Mouse (Mus musculus): ENCODE results near the gene Rcl1. TPM values are rescaled to one million over a fixed set of nuclear protein-coding genes. Genes with fewer than 3 reads are reported as not detected.

Rcl1 gene
- polyA plus RNA-seq (2012; ENCODE audit: insufficient read depth, low replicate concordance), result 15.5 and 37.9 TPM in 2 replicates

DNA sequence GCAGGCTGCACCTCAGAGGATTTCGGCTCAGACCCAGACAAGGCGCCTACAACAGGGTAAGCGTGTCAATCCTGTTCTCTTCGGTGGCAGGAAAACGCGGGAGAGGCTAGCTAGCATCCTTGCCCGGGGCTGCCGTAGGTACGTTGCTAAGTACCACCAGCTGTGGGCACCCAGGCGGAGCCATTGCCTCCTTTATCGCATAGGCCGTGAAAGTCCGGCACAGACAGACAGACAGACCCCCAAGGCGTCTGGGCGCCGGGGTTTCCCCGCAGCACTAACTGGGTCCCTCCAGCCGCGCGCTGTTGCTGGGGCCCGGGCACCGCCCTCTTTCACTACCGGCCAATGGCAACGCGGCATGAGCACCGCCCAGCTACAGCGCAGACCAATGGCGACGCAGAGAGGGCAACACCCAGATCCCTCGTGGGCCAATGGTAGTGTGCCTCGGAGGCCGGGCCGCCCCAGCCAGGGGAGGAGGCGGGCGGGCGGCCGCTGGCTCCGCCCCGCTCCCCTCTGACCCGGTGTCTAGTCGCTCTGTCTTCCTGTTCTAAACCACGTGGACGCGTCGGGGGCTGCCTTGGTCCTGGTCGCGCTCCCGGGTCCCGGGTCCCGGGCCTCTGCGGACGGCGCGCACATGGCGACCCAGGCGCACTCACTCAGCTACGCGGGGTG lies at the start of gene Rcl1:
Gene Rcl1 (plus strand): TSS at position 502 of the 669 bp plus-strand sequence.
- peaks cover 54% of the 10 kb centered on the region for H3K4me1 ChIP-seq
- no peaks in the 10 kb centered on the region for H3K9me3 ChIP-seq
- H3K4me3 ChIP-seq (replicated peaks), result peak within 1 kb of the TSS; percentile 99
- TF ChIP-seq GATA1 (IDR thresholded peaks at IDR 0.05; ENCODE audit: borderline replicate concordance, low read length) (no peak), FLI1 (IDR thresholded peaks at IDR 0.05; ENCODE audit: low read length) (no peak)
- peaks cover 15% of the 10 kb centered on the region for H3K36me3 ChIP-seq (replicated peaks; ENCODE audit: low read length)
- no peaks in the 10 kb centered on the region for H3K27me3 ChIP-seq (replicated peaks)

DNA sequence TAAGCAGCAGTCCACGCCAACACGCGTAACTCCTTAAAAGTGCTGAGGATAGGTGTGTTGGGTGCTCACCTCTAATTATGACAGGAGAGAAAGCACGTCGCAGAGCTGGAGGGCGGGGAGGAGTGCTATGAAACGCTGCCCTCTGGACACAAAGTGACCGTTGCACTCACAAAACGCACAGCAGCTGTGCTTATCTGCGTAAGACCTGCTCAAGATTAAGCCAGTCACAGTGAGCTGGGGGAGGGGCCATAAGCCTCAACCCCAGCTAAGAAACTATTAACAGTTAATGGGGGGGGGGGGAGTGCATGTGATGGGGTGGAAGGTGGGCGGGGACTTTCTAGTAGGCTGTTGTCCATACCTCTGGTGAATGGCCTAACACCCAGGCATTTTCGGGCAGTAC lies 48.4 kb upstream of the Rcl1 start:
- TF ChIP-seq FLI1 (IDR thresholded peaks at IDR 0.05; ENCODE audit: low read length) (no peak), GATA1 (IDR thresholded peaks at IDR 0.05; ENCODE audit: borderline replicate concordance, low read length) (no peak)
- peaks cover 30% of the 10 kb centered on the region for H3K4me1 ChIP-seq
- H3K27me3 ChIP-seq (replicated peaks), result peaks cover 7% of the 10 kb centered on the region
- no peaks in the 10 kb centered on the region for H3K9me3 ChIP-seq
- H3K36me3 ChIP-seq (replicated peaks; ENCODE audit: low read length), result no peaks in the 10 kb centered on the region
- H3K4me3 ChIP-seq (replicated peaks), result no peak overlapping the region

DNA sequence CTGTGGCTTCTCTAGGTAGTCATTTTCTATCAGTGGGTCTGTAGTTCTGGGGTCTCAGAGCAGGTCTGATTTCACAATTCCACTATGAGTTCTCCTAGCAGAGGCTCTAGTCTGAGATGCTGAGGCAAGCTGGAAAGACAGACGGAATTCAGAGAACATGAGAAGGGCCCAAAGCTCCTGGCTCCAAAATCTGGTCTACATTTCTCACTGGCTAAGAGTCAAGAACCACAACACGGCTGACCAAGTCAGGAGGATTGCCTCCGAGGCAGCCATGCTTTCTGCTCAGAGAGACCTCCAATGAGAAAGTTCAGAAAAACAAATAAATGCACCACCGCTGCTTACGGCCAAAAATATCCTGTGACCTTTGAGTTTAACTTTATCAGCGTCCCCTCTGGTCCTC lies 46.6 kb upstream of the Rcl1 start:
- H3K4me3 ChIP-seq (replicated peaks), result no peak overlapping the region
- TF ChIP-seq GATA1 (IDR thresholded peaks at IDR 0.05; ENCODE audit: borderline replicate concordance, low read length), result no peak
- TF ChIP-seq FLI1 (IDR thresholded peaks at IDR 0.05; ENCODE audit: low read length), result no peak
- H3K4me1 ChIP-seq, result peaks cover 19% of the 10 kb centered on the region
- no peaks in the 10 kb centered on the region for H3K36me3 ChIP-seq (replicated peaks; ENCODE audit: low read length)
- H3K9me3 ChIP-seq, result no peaks in the 10 kb centered on the region
- H3K27me3 ChIP-seq (replicated peaks), result peaks cover 7% of the 10 kb centered on the region

DNA sequence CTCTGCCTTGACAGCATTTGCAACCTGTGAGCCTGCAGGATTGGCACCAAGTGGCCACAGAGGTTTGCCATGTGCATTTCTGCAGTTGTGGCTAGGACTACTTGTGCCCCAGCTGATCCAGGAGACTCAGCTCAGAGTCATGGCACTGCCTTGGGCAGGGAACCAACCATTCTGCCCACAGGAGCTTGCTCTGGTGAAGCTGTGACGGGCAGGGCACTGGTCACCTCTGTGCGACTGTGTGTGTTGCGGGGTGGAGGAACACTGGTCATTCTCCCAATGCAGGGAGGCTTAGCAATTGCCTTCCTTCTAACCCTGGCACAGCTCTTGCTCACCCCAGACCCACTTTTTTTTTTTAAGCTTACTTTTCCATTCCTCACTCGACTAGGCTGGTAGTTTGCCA lies 45.7 kb upstream of the Rcl1 start:
- Histone ChIP-seq H3K9me3 (no peaks in the 10 kb centered on the region), H3K4me3 (replicated peaks) (no peak overlapping the region), H3K4me1 (peaks cover 18% of the 10 kb centered on the region), H3K36me3 (replicated peaks; ENCODE audit: low read length) (no peaks in the 10 kb centered on the region), H3K27me3 (replicated peaks) (peaks cover 7% of the 10 kb centered on the region)
- TF ChIP-seq FLI1 (IDR thresholded peaks at IDR 0.05; ENCODE audit: low read length), result no peak
- no peak for TF ChIP-seq GATA1 (IDR thresholded peaks at IDR 0.05; ENCODE audit: borderline replicate concordance, low read length)

DNA sequence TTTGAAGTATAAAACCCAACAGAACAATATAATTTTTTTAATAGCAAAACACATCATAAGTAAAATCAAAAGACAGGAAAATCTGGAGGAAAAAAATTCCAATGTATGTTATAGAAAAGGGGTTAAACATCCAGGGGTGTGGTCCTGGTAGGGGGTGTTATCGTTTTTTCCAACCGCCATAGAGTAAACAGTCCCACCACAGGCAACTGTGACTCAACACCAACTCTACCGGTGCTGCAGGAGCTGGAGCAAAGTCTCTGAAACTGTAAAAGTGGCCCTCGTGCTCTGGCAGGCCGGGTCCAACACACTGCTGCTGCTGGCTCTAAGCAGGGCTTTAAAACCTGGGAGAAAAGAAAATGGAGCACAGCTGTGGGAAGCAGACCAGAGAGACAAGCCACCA lies 42.4 kb upstream of the Rcl1 start:
- Histone ChIP-seq H3K36me3 (replicated peaks; ENCODE audit: low read length) (no peaks in the 10 kb centered on the region), H3K9me3 (no peaks in the 10 kb centered on the region), H3K27me3 (replicated peaks) (peaks cover 7% of the 10 kb centered on the region), H3K4me3 (replicated peaks) (no peak overlapping the region), H3K4me1 (peaks cover 22% of the 10 kb centered on the region)
- TF ChIP-seq FLI1 (IDR thresholded peaks at IDR 0.05; ENCODE audit: low read length), result no peak
- no peak for TF ChIP-seq GATA1 (IDR thresholded peaks at IDR 0.05; ENCODE audit: borderline replicate concordance, low read length)

DNA sequence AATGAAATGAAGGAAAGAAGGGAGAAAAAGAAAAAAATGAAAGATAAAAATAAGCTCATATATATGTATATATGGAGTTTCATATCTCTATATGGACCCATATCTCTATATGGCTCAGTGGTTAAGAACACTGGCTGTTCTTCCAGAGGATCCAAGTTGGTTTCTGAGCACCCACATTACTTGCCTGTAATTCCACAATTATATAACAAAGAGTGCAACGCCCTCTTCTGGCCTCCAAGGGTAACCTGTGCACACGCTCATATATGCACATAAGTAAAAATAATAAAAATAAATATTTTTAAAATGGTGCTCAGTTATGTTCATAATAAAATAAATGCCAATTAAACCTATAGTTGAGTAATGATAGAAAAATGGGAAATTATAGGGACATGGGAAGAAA lies 41.5 kb upstream of the Rcl1 start:
- H3K4me3 ChIP-seq (replicated peaks), result no peak overlapping the region
- no peaks in the 10 kb centered on the region for H3K36me3 ChIP-seq (replicated peaks; ENCODE audit: low read length)
- peaks cover 28% of the 10 kb centered on the region for H3K4me1 ChIP-seq
- no peaks in the 10 kb centered on the region for H3K9me3 ChIP-seq
- TF ChIP-seq FLI1 (IDR thresholded peaks at IDR 0.05; ENCODE audit: low read length) (no peak), GATA1 (IDR thresholded peaks at IDR 0.05; ENCODE audit: borderline replicate concordance, low read length) (no peak)
- peaks cover 7% of the 10 kb centered on the region for H3K27me3 ChIP-seq (replicated peaks)

DNA sequence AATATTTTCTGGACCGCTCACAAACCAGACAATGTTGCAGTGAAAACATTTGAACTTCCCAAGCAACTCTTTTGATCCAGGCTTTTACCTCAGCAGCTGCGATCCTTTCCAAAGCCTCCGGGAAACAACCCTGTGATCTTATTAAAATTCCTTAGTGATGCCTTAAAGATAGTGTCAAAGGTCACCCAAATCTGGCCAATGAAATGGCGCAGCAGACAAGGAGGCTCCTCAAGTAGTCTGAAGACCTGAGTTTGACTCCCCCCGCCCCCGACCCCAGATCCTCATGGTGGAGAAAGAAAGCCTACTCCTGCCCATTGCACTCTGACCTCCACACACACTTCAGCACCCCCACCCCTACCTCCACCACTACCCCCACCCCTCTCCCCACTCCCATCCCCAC lies 40.9 kb upstream of the Rcl1 start:
- H3K27me3 ChIP-seq (replicated peaks), result peaks cover 6% of the 10 kb centered on the region
- H3K36me3 ChIP-seq (replicated peaks; ENCODE audit: low read length), result no peaks in the 10 kb centered on the region
- no peak overlapping the region for H3K4me3 ChIP-seq (replicated peaks)
- H3K9me3 ChIP-seq, result no peaks in the 10 kb centered on the region
- peaks cover 34% of the 10 kb centered on the region for H3K4me1 ChIP-seq
- TF ChIP-seq FLI1 (IDR thresholded peaks at IDR 0.05; ENCODE audit: low read length) (no peak), GATA1 (IDR thresholded peaks at IDR 0.05; ENCODE audit: borderline replicate concordance, low read length) (no peak)

DNA sequence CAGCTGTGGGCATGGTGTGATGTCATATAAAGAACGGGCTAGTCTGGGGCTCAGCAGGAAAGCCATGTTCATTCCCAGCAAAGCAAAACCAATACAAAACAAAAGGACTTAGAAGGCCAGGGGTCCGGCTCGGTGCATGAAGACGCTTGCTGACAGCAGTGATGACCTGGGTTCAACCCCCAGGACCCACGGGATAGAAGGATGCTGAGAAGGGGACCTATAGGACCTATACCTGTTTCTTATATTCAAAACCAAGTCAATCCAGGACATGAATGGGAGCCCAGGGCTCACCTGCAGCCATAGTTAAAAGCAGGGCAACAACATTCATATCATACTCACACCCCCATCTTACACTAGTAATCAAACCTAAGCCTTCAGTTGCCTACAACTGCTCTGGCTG lies 38.2 kb upstream of the Rcl1 start:
- Histone ChIP-seq H3K36me3 (replicated peaks; ENCODE audit: low read length) (no peaks in the 10 kb centered on the region), H3K4me1 (peaks cover 52% of the 10 kb centered on the region), H3K9me3 (no peaks in the 10 kb centered on the region), H3K27me3 (replicated peaks) (no peaks in the 10 kb centered on the region), H3K4me3 (replicated peaks) (no peak overlapping the region)
- TF ChIP-seq GATA1 (IDR thresholded peaks at IDR 0.05; ENCODE audit: borderline replicate concordance, low read length) (no peak), FLI1 (IDR thresholded peaks at IDR 0.05; ENCODE audit: low read length) (no peak)

DNA sequence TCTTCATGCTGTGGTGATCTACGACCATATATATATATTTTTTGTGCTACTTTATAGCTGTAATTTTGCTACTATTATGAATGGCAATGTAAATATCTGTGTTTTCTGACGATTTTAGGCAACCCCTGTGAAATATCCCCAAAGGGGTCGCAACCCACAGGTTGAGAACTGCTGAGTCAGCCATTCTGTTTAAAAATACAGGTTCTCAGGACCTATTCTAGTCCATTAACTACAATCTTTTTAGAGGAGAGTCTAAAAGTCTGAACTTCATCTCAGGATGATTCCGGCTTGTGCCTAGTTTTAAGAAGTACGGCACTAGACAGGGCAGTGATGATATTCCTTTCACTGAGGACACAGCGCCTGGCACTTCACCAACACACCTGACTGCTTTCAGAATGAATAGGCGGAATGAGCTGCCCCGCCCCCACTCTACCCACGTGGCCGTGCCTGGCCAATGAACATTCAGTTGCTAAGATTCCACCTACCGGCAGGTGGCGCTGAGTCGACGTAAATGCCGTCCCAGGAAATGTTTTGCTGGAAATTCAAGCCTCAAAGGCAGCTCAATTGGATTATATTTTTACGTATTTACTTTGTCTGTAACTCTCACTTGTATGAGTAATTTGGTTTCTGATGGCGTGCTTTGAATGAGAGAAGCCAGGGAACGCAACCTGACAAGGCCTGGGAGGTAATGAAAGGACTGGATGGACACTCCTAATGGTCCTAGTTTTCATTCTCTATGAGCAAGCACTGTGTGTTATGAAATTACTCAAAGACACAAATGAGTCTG lies 37.4 kb upstream of the Rcl1 start:
- H3K4me1 ChIP-seq, result peaks cover 53% of the 10 kb centered on the region

DNA sequence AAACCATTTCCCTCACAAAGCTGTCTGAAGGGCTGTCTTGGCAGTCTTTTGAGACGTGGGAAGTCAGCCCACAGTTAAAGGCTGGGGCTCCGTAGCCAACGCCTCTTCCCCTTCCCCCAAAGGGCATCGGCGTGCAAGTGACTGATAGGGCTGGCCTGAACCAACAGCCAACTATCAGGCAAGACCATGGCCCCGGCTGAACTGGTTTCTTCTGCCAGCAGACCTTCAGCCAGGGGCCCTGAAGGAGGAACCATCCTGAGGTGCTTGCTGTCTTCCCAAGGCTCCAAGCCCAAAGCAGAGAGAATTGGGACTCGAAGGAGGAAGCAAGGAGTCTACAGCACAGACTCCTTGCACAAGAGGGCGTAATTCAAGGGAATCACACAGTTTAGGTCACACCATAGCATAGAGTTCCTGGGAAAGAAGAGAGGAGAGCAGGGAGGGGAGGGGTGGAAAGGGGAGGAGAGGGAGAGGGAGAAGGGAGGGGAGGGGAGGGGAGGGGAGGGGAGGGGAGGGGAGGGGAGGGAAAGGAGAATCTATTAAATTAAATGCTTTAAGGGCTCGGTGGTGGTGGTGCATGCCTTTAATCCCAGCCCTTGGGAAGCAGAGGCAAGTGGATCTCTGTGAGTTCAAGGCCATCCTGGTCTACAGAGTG lies 36.6 kb upstream of the Rcl1 start:
- H3K27me3 ChIP-seq (replicated peaks), result no peaks in the 10 kb centered on the region
- H3K4me1 ChIP-seq, result peaks cover 58% of the 10 kb centered on the region
- peak overlapping the region; percentile 91 for H3K4me3 ChIP-seq (replicated peaks)
- H3K9me3 ChIP-seq, result no peaks in the 10 kb centered on the region
- peaks cover 6% of the 10 kb centered on the region for H3K36me3 ChIP-seq (replicated peaks; ENCODE audit: low read length)
- TF ChIP-seq GATA1 (IDR thresholded peaks at IDR 0.05; ENCODE audit: borderline replicate concordance, low read length), result 0 out of 3 replicates have a peak, but pooled peaks have one; percentile 21
- TF ChIP-seq FLI1 (IDR thresholded peaks at IDR 0.05; ENCODE audit: low read length), result no peak

More for the DNA sequence above, 37.4 kb upstream of the Rcl1 start:
- H3K27me3 ChIP-seq (replicated peaks), result no peaks in the 10 kb centered on the region
- TF ChIP-seq GATA1 (IDR thresholded peaks at IDR 0.05; ENCODE audit: borderline replicate concordance, low read length) (no peak), FLI1 (IDR thresholded peaks at IDR 0.05; ENCODE audit: low read length) (no peak)
- no peaks in the 10 kb centered on the region for H3K36me3 ChIP-seq (replicated peaks; ENCODE audit: low read length)
- peak overlapping the region; percentile 91 for H3K4me3 ChIP-seq (replicated peaks)
- H3K9me3 ChIP-seq, result no peaks in the 10 kb centered on the region

All from megakaryocyte, embryonic 14.5 days (primary cell).